Mouse (Mus musculus) midbrain, embryonic 10.5 days (tissue): ENCODE measurements around the gene Epop. TPM values are rescaled to one million over a fixed set of nuclear protein-coding genes. Genes with fewer than 3 reads are reported as not detected.
A peak's percentile ranks its signal among the peaks of the same experiment; 100 is the strongest.

Source experiments
- DNase-seq: peaks from one replicate; pipeline ENCODE4 v3.0.0-alpha.2; 2017; ENCODE audit warnings: low spot score
- H3K27ac ChIP-seq: fragments of 300-500 bp; sonication (generic); replicated peaks from 2 replicates; pipeline ENCODE4 v1.5.1; 2016; ENCODE audit warnings: mild to moderate bottlenecking
- H3K27me3 ChIP-seq: fragments of 300-500 bp; sonication (generic); 2 replicates; pipeline ENCODE4 v1.6.1; 2016; ENCODE audit warnings: low read depth, mild to moderate bottlenecking; ENCODE audit not compliant: poor library complexity, severe bottlenecking
- H3K36me3 ChIP-seq: fragments of 300-500 bp; sonication (generic); 2 replicates; pipeline ENCODE4 v1.6.1; 2016; ENCODE audit warnings: mild to moderate bottlenecking, moderate library complexity
- H3K4me1 ChIP-seq: fragments of 300-500 bp; sonication (generic); 2 replicates; pipeline ENCODE4 v1.6.1; 2016
- H3K4me3 ChIP-seq: fragments of 300-500 bp; sonication (generic); 2 replicates; pipeline ENCODE4 v1.5.1; 2016; ENCODE audit warnings: mild to moderate bottlenecking, moderate library complexity
- H3K9me3 ChIP-seq: fragments of 300-500 bp; sonication (generic); replicated peaks from 2 replicates; pipeline ENCODE4 v1.6.1; 2016; ENCODE audit warnings: mild to moderate bottlenecking
- WGBS: fragments of 180-500 bp; shearing (Covaris S2); methylation state at CpG from one replicate; pipeline ENCODE4 v1.1.7; 2016; 5-methylcytosine and 5-hydroxymethylcytosine counted together
- polyA plus RNA-seq: library from polyadenylated mRNA; unstranded; fragments of >200 nt; fragmentation: Nextera tagmentation; extraction: Ambion mirVana; gene quantifications from 2 replicates; pipeline ENCODE4 v1.2.1, GENCODE M21; 2016

The Epop gene
- polyA plus RNA-seq, 1 experiment from 2014 or later = 13.3 TPM

- H3K36me3 ChIP-seq = no peaks in the 10 kb centered on the region
- H3K9me3 ChIP-seq = no peaks in the 10 kb centered on the region
- peaks cover 25% of the 10 kb centered on the region for H3K4me1 ChIP-seq
- H3K27me3 ChIP-seq = peaks cover 76% of the 10 kb centered on the region
- peak; percentile 83 for DNase-seq
- 3% methylated on average over 6 of the region's 6 CpGs for WGBS
- no peak overlapping the region for H3K27ac ChIP-seq
- no peak overlapping the region for H3K4me3 ChIP-seq
Measured at GRCm38 (mm10) chr11:97622440-97622839, 7.1 kb downstream of the Epop start.

- H3K27me3 ChIP-seq = peaks cover 66% of the 10 kb centered on the region
- no peaks in the 10 kb centered on the region for H3K9me3 ChIP-seq
- H3K36me3 ChIP-seq = no peaks in the 10 kb centered on the region
- H3K4me3 ChIP-seq = no peak overlapping the region
- peaks cover 4% of the 10 kb centered on the region; the same call in 1 of the 2 replicates for H3K4me1 ChIP-seq
- 43% methylated on average over 5 of the region's 5 CpGs for WGBS
- no peak for DNase-seq
- H3K27ac ChIP-seq = no peak overlapping the region
Measured at GRCm38 (mm10) chr11:97619391-97619795, 10.1 kb downstream of the Epop start.

- WGBS = 64% methylated on average over 11 of the region's 11 CpGs
Measured at GRCm38 (mm10) chr11:97618368-97618767, 11.1 kb downstream of the Epop start.

GRCm38 (mm10) chr11:97615276-97615675 is 14.2 kb downstream of the Epop start:
- DNase-seq = no peak
- no peak overlapping the region for H3K4me3 ChIP-seq
- 80% methylated on average over 4 of the region's 4 CpGs for WGBS
- H3K9me3 ChIP-seq = no peaks in the 10 kb centered on the region
- H3K27me3 ChIP-seq = peaks cover 50% of the 10 kb centered on the region
- H3K4me1 ChIP-seq = no peaks in the 10 kb centered on the region
- no peaks in the 10 kb centered on the region for H3K36me3 ChIP-seq
- H3K27ac ChIP-seq = no peak overlapping the region

More at GRCm38 (mm10) chr11:97618368-97618767, 11.1 kb downstream of the Epop start:
- Histone ChIP-seq H3K27me3 (peaks cover 56% of the 10 kb centered on the region), H3K36me3 (no peaks in the 10 kb centered on the region), H3K27ac (no peak overlapping the region), H3K9me3 (no peaks in the 10 kb centered on the region), H3K4me1 (peaks cover 4% of the 10 kb centered on the region; the same call in 1 of the 2 replicates), H3K4me3 (no peak overlapping the region)
- DNase-seq = no peak

- H3K4me1 ChIP-seq = 0 out of 2 replicates have a peak, but pooled peaks cover 6% of the 10 kb centered on the region
- no peak overlapping the region for H3K27ac ChIP-seq
- no peaks in the 10 kb centered on the region for H3K9me3 ChIP-seq
Measured at GRCm38 (mm10) chr11:97611076-97611475, 18.4 kb downstream of the Epop start.

GRCm38 (mm10) chr11:97609743-97610142 is 19.8 kb downstream of the Epop start:
- H3K4me1 ChIP-seq = 0 out of 2 replicates have a peak, but pooled peaks cover 6% of the 10 kb centered on the region
- no peak overlapping the region for H3K4me3 ChIP-seq
- peaks cover 7% of the 10 kb centered on the region; the same call in 1 of the 2 replicates for H3K27me3 ChIP-seq
- no peak overlapping the region for H3K27ac ChIP-seq
- WGBS = 93% methylated on average over 13 of the region's 13 CpGs
- no peak for DNase-seq
- no peaks in the 10 kb centered on the region for H3K9me3 ChIP-seq
- no peaks in the 10 kb centered on the region for H3K36me3 ChIP-seq

More at GRCm38 (mm10) chr11:97611076-97611475, 18.4 kb downstream of the Epop start:
- no peak for DNase-seq
- peaks cover 12% of the 10 kb centered on the region; the same call in 1 of the 2 replicates for H3K27me3 ChIP-seq
- no peak overlapping the region for H3K4me3 ChIP-seq
- WGBS = 84% methylated on average over 8 of the region's 8 CpGs
- no peaks in the 10 kb centered on the region for H3K36me3 ChIP-seq

GRCm38 (mm10) chr11:97608933-97609332 is 20.6 kb downstream of the Epop start:
- H3K27me3 ChIP-seq = 0 out of 2 replicates have a peak, but pooled peaks cover 5% of the 10 kb centered on the region
- no peak for DNase-seq
- no peaks in the 10 kb centered on the region for H3K9me3 ChIP-seq
- H3K27ac ChIP-seq = no peak overlapping the region
- H3K4me1 ChIP-seq = 0 out of 2 replicates have a peak, but pooled peaks cover 6% of the 10 kb centered on the region
- H3K4me3 ChIP-seq = no peak overlapping the region
- 76% methylated on average over 4 of the region's 4 CpGs for WGBS
- H3K36me3 ChIP-seq = no peaks in the 10 kb centered on the region

- Histone ChIP-seq H3K4me1 (peaks cover 17% of the 10 kb centered on the region), H3K36me3 (no peaks in the 10 kb centered on the region), H3K27me3 (peaks cover 15% of the 10 kb centered on the region), H3K9me3 (no peaks in the 10 kb centered on the region), H3K4me3 (no peak overlapping the region), H3K27ac (no peak overlapping the region)
- DNase-seq = no peak
- WGBS = 95% methylated on average over 8 of the region's 8 CpGs
Measured at GRCm38 (mm10) chr11:97607056-97607725, 22.3 kb downstream of the Epop start.

- 86% methylated on average over 10 of the region's 10 CpGs for WGBS
- Histone ChIP-seq H3K27me3 (peaks cover 12% of the 10 kb centered on the region), H3K27ac (no peak overlapping the region), H3K36me3 (no peaks in the 10 kb centered on the region), H3K4me3 (no peak overlapping the region), H3K4me1 (peaks cover 25% of the 10 kb centered on the region), H3K9me3 (no peaks in the 10 kb centered on the region)
- DNase-seq = no peak
Measured at GRCm38 (mm10) chr11:97603891-97604290, 25.6 kb downstream of the Epop start.

- Histone ChIP-seq H3K4me3 (no peak overlapping the region), H3K4me1 (peaks cover 24% of the 10 kb centered on the region), H3K36me3 (no peaks in the 10 kb centered on the region), H3K27ac (peak overlapping the region; percentile 24; the same call in 1 of the 2 replicates), H3K9me3 (no peaks in the 10 kb centered on the region), H3K27me3 (peaks cover 12% of the 10 kb centered on the region)
- 25% methylated on average over 6 of the region's 6 CpGs for WGBS
- DNase-seq = no peak
Measured at GRCm38 (mm10) chr11:97602223-97602622, 27.3 kb downstream of the Epop start.

- DNase-seq = no peak
- 90% methylated on average over 8 of the region's 8 CpGs for WGBS
Measured at GRCm38 (mm10) chr11:97599104-97599503, 30.4 kb downstream of the Epop start.

GRCm38 (mm10) chr11:97597945-97598691 is 31.4 kb downstream of the Epop start:
- peaks cover 22% of the 10 kb centered on the region for H3K4me1 ChIP-seq
- H3K36me3 ChIP-seq = no peaks in the 10 kb centered on the region
- 76% methylated on average over 10 of the region's 10 CpGs for WGBS
- peaks cover 7% of the 10 kb centered on the region for H3K27me3 ChIP-seq
- no peaks in the 10 kb centered on the region for H3K9me3 ChIP-seq
- no peak for DNase-seq
- H3K4me3 ChIP-seq = no peak overlapping the region
- no peak overlapping the region for H3K27ac ChIP-seq

More at GRCm38 (mm10) chr11:97599104-97599503, 30.4 kb downstream of the Epop start:
- Histone ChIP-seq H3K4me1 (peaks cover 24% of the 10 kb centered on the region), H3K4me3 (no peak overlapping the region), H3K36me3 (no peaks in the 10 kb centered on the region), H3K27ac (no peak overlapping the region), H3K27me3 (peaks cover 12% of the 10 kb centered on the region), H3K9me3 (no peaks in the 10 kb centered on the region)

- Histone ChIP-seq H3K4me3 (no peak overlapping the region), H3K36me3 (no peaks in the 10 kb centered on the region), H3K9me3 (no peaks in the 10 kb centered on the region), H3K27me3 (peaks cover 30% of the 10 kb centered on the region), H3K27ac (no peak overlapping the region), H3K4me1 (peaks cover 29% of the 10 kb centered on the region)
- 56% methylated on average over 6 of the region's 6 CpGs for WGBS
- no peak for DNase-seq
Measured at GRCm38 (mm10) chr11:97594136-97594535, 35.4 kb downstream of the Epop start.
